Mouse (Mus musculus) heart, embryonic 11.5 days (tissue): ENCODE measurements around the gene Cdc42ep2. TPM values are rescaled to one million over a fixed set of nuclear protein-coding genes. Genes with fewer than 3 reads are reported as not detected.
"Not testable (repeated sequence)": the region's sequence is repeated elsewhere in the genome, so short reads cannot be mapped to it uniquely, and the experiment has no call there.

Experiments
- ATAC-seq: fragments of 200-750 bp; cut with Nextera tagmentation; replicated peaks from 2 replicates; pipeline ENCODE4 v1.8.0; 2017; ENCODE audit warnings: moderate library complexity; ENCODE audit not compliant: insufficient number of reproducible peaks, low FRiP score, low TSS enrichment
- H3K27ac ChIP-seq: fragments of 300-500 bp; sonication (generic); 2 replicates; pipeline ENCODE4 v1.5.1; 2014; ENCODE audit warnings: mild to moderate bottlenecking, low read depth, low read length
- H3K27me3 ChIP-seq: fragments of 300-500 bp; sonication (generic); 2 replicates; pipeline ENCODE4 v1.6.1; 2014; ENCODE audit warnings: mild to moderate bottlenecking, low read length, mixed read lengths; ENCODE audit not compliant: control insufficient read depth, insufficient read depth
- H3K36me3 ChIP-seq: fragments of 300-500 bp; sonication (generic); 2 replicates; pipeline ENCODE4 v1.6.1; 2014; ENCODE audit warnings: mild to moderate bottlenecking, low read length, moderate library complexity, mixed read lengths; ENCODE audit not compliant: control insufficient read depth, insufficient read depth
- H3K4me1 ChIP-seq: fragments of 300-500 bp; sonication (generic); 2 replicates; pipeline ENCODE4 v1.6.1; 2014; ENCODE audit warnings: low read length; ENCODE audit not compliant: control insufficient read depth, insufficient read depth
- H3K4me2 ChIP-seq: fragments of 300-500 bp; sonication (generic); 2 replicates; pipeline ENCODE4 v1.6.1; 2014; ENCODE audit warnings: mild to moderate bottlenecking, moderate library complexity
- H3K4me3 ChIP-seq: fragments of 300-500 bp; sonication (generic); 2 replicates; pipeline ENCODE4 v1.5.1; 2014; ENCODE audit warnings: low read depth, low read length
- H3K9ac ChIP-seq: fragments of 300-500 bp; sonication (generic); 2 replicates; pipeline ENCODE4 v1.6.1; 2014; ENCODE audit warnings: mild to moderate bottlenecking, low read depth, low read length, moderate library complexity
- H3K9me3 ChIP-seq: fragments of 300-500 bp; sonication (generic); replicated peaks from 2 replicates; pipeline ENCODE4 v1.6.1; 2016; ENCODE audit warnings: low read length; ENCODE audit not compliant: control insufficient read depth
- WGBS: fragments of 180-500 bp; shearing (Covaris S2); extraction: QIAGEN DNeasy Blood & Tissue Kit; methylation state at CpG from one replicate; pipeline ENCODE4 v1.1.7; 2014; ENCODE audit not compliant: insufficient replicate concordance; 5-methylcytosine and 5-hydroxymethylcytosine counted together
- polyA plus RNA-seq: library from polyadenylated mRNA; unstranded; fragments of >200 nt; fragmentation: Nextera tagmentation; extraction: Ambion mirVana; gene quantifications from 2 replicates; pipeline ENCODE4 v1.2.1, GENCODE M21; 2014

Cdc42ep2 gene
- polyA plus RNA-seq, 1 experiment from 2014 or later: 6.3 TPM

DNA sequence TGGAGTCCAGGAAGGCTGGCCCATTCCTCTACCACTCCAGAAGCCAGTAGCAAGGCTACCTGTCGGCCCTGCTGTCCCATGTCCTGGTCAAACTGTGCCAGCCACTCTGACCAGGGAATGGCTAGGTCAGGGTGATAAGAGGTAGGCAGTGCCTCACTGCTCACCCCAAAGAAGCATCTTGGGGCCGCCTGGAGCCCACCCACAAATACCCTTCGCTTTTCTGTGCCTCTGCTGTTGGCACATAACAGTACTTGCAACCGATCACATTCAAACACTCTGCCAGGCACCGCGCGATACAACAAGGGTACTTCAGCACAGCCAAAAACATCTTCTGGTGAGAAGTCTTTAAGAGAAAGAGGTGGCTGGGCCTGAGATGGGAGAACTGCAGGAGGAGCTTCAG is 32.4 kb downstream of the Cdc42ep2 start:
- Histone ChIP-seq H3K4me3 (no peak overlapping the region), H3K9me3 (no peaks in the 10 kb centered on the region), H3K4me1 (peaks cover 14% of the 10 kb centered on the region), H3K4me2 (no peak overlapping the region), H3K27me3 (no peaks in the 10 kb centered on the region), H3K36me3 (peaks cover 5% of the 10 kb centered on the region; the same call in 1 of the 2 replicates), H3K27ac (no peak overlapping the region), H3K9ac (no peak overlapping the region)
- no peak for ATAC-seq
- WGBS: 91% methylated on average over 7 of the region's 7 CpGs

DNA sequence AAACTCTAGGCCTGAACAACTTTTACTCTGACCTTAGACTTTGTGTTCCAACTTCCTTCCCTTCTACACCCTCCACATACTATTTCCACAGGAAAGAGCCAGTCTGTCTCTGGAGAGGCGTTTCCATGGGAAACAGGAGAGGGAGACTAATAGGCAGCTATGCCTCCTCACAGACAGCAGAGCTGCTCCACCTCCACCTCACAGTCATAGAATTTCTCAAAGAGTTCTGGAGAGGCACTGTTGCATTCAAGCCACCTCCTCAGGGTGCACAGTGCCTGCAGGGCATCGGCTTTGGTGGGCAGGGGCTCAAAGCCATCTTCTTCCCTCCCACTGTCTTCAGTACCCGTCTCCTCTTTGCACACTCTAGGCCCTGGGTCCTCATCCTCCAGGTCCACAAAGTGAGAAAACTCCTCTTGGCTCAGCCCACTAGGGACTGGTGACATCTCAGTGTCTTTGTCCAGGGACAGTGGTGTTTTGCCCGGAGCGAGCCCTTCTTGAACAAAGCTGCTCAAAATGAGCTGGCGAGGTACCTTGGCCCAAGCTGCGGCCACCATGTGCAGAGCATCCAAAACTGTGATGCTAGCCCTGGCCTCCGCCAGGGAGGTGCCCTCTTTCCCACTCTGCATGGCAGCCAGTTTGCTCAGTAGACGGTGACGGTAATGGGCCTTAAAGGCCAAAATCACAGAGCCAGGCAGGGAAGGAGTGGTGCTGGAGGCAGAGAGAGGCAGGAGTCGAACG is 32.9 kb downstream of the Cdc42ep2 start:
- WGBS: 87% methylated on average over 12 of the region's 12 CpGs
- peaks cover 2% of the 10 kb centered on the region; the same call in 1 of the 2 replicates for H3K36me3 ChIP-seq
- no peak for ATAC-seq
- H3K9me3 ChIP-seq: no peaks in the 10 kb centered on the region
- 0 out of 2 replicates have a peak overlapping the region, but pooled peaks have one; percentile 22 for H3K9ac ChIP-seq
- H3K27ac ChIP-seq: 0 out of 2 replicates have a peak overlapping the region, but pooled peaks have one; percentile 17
- H3K27me3 ChIP-seq: no peaks in the 10 kb centered on the region
- no peak overlapping the region for H3K4me3 ChIP-seq
- H3K4me1 ChIP-seq: peaks cover 14% of the 10 kb centered on the region
- no peak overlapping the region for H3K4me2 ChIP-seq

DNA sequence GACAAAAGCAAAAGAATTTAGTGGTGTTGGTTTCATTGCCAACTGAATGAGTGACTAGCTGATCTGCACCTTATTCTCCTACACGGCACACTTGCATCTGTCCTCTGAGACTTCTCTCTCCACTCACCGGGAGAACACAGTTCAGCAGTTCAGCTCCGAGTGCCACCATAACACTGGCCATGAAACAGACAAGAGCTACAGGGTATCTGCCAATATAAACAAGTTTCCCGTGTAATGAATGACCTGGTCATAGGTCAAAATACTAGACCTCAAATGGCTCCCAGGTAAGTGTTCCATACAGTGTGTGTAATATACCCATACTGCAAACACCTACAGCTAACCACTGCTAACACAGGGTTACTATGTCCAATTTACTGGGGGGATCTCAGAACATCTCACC is 35.4 kb downstream of the Cdc42ep2 start:
- no peak overlapping the region for H3K9ac ChIP-seq
- H3K4me2 ChIP-seq: no peak overlapping the region
- no peaks in the 10 kb centered on the region for H3K9me3 ChIP-seq
- H3K27ac ChIP-seq: no peak overlapping the region
- ATAC-seq: no peak
- 58% methylated on average over 4 of the region's 4 CpGs for whole genome bisulfite sequencing
- no peaks in the 10 kb centered on the region for H3K27me3 ChIP-seq
- H3K4me3 ChIP-seq: no peak overlapping the region
- no peaks in the 10 kb centered on the region for H3K36me3 ChIP-seq
- peaks cover 13% of the 10 kb centered on the region for H3K4me1 ChIP-seq

DNA sequence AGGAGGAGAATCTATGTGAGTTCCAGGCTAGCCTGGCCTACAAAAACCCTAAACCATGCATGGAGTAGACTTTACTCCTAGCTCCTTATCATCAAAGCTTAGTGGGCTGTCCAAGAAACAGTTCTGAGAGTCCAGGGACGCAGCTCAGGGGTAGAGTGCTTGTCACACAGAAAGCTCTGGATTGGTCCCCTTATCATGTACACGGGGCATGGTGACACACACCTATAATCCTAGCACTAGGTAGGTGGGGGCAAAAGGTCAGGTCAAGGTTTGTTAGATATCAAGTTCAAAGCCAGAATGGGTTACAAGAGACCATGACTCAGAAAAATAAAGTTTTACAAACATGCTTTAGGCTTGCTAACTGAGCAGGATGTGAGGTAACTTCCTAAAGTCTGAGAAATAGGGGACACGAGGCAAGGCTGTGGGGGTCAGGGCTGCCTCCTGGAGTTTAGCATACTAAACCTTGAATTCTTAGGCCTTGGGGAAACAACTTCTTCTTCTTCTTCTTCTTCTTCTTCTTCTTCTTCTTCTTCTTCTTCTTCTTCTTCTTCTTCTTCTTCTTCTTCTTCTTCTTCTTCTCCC is 37.3 kb downstream of the Cdc42ep2 start:
- H3K4me1 ChIP-seq: peaks cover 8% of the 10 kb centered on the region
- no peak for ATAC-seq
- H3K4me2 ChIP-seq: no peak overlapping the region
- H3K27me3 ChIP-seq: no peaks in the 10 kb centered on the region
- no peaks in the 10 kb centered on the region for H3K36me3 ChIP-seq
- no peak overlapping the region for H3K9ac ChIP-seq
- no peaks in the 10 kb centered on the region for H3K9me3 ChIP-seq
- H3K27ac ChIP-seq: no peak overlapping the region
- WGBS: 44% methylated on average over 3 of the region's 3 CpGs
- H3K4me3 ChIP-seq: no peak overlapping the region

DNA sequence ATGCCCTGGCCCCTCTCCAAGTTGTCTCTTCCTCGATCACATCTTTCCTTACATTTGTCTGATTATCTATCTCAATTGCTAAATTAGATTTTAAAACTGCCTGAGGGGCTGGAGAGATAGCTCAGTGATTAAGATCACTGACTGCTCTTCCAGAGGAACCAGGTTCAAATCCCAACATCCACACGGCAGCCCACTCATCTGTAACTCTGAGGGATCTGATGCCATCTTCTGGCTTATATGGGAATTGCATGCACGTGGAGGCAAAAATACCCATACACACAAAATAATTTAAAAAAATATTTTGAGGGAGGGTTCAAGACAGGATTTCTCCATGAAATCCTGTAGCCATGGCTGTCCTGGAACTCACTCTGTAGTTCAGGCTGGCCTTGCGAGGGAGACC is 38.8 kb downstream of the Cdc42ep2 start:
- 56% methylated on average over 4 of the region's 4 CpGs for WGBS
- peaks cover 8% of the 10 kb centered on the region for H3K4me1 ChIP-seq
- H3K27me3 ChIP-seq: no peaks in the 10 kb centered on the region
- no peaks in the 10 kb centered on the region for H3K36me3 ChIP-seq
- H3K9ac ChIP-seq: no peak overlapping the region
- no peaks in the 10 kb centered on the region for H3K9me3 ChIP-seq
- no peak for ATAC-seq
- H3K4me2 ChIP-seq: no peak overlapping the region
- no peak overlapping the region for H3K27ac ChIP-seq
- H3K4me3 ChIP-seq: no peak overlapping the region

DNA sequence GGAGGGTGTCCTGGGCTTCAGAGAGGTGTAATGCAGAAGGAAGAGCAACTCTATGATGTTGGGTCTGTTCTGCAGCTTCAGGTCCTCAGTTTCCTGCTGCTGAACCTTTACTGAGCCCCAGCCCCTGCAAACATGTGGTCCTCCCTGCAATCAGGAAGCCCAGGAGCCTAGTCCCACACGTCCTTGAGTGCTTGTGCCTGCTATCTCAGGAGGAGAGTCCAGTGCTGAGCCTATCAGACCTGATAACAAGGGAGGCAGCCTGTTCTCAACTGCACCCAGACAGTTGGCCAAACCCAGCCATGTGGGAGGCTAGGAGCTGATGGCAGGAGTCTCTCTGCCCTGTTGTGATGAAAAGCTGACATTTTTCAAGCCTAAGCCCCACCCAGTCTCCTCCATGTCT is 40.7 kb downstream of the Cdc42ep2 start:
- Histone ChIP-seq H3K27me3 (no peaks in the 10 kb centered on the region), H3K27ac (no peak overlapping the region), H3K9ac (no peak overlapping the region), H3K4me1 (peaks cover 8% of the 10 kb centered on the region), H3K4me2 (no peak overlapping the region), H3K4me3 (no peak overlapping the region), H3K9me3 (no peaks in the 10 kb centered on the region), H3K36me3 (no peaks in the 10 kb centered on the region)
- 6% methylated on average over 1 of the region's 1 CpGs for WGBS
- no peak for ATAC-seq

DNA sequence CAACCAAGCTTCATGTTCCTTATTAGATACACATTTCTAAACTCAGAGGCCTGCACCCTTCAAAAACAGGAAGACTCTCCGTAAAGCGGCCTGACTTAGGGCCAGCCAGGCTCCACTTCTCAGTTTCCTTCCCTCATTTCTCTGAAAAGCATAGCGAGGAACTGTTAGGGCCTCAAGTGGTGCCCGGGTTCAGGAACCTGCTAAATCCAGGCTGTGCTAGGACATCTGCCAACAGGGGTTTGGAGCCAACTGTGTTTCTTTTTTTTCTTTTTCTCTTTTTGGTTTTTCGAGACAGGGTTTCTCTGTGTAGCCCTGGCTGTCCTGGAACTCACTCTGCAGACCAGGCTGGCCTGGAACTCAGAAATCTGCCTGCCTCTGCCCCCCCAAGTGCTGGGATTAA is 42.5 kb downstream of the Cdc42ep2 start:
- H3K9me3 ChIP-seq, H3K9ac ChIP-seq, H3K4me3 ChIP-seq, H3K27me3 ChIP-seq, H3K27ac ChIP-seq, H3K36me3 ChIP-seq, H3K4me1 ChIP-seq, ATAC-seq, H3K4me2 ChIP-seq: not testable (repeated sequence)
- WGBS: 79% methylated on average over 5 of the region's 5 CpGs

DNA sequence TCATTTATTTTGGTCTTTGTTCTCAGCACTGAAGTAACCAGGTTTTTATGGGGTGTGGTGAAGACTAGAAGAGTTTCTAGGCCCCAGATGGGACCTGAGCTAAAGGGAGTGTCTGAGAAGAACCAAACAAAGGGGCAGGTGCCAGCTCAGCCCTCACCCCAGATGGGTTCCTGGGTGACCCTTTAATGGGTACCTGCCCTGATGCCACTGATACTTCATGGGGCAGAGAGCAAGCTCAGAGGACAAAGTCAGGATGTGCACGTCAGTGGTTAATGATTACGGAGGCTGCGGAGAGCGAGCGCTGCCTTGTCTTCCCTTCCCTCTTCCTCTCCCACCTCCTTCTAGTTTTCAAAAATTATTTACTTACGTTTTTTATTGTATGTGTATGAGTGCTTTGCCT is 43.5 kb downstream of the Cdc42ep2 start:
- 88% methylated on average over 6 of the region's 6 CpGs for WGBS
- no peak for ATAC-seq
- Histone ChIP-seq H3K9ac (no peak overlapping the region), H3K4me3 (no peak overlapping the region), H3K9me3 (no peaks in the 10 kb centered on the region), H3K4me1 (peaks cover 8% of the 10 kb centered on the region), H3K27me3 (no peaks in the 10 kb centered on the region), H3K36me3 (no peaks in the 10 kb centered on the region), H3K4me2 (no peak overlapping the region), H3K27ac (no peak overlapping the region)

DNA sequence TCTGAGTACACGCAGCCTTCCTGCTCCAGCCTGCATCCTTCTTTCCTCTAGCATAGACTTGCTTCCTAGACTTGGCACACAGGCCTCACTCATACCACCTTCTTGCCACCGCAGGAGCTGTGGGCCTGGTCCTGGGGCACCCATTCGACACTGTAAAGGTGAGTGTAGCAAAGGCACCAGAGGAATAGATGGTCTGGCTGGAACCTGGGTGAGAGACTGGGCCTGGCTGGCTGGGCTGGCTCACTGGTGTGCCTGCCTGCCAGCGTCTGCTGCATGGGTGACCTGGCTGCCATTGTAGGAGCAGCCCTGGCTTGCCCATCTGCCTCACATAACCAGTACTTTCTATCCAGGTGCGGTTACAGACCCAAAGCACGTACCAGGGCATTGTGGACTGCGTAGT is 44.9 kb downstream of the Cdc42ep2 start:
- H3K4me2 ChIP-seq: no peak overlapping the region
- peaks cover 13% of the 10 kb centered on the region for H3K4me1 ChIP-seq
- no peak overlapping the region for H3K9ac ChIP-seq
- H3K27me3 ChIP-seq: no peaks in the 10 kb centered on the region
- H3K36me3 ChIP-seq: no peaks in the 10 kb centered on the region
- H3K27ac ChIP-seq: no peak overlapping the region
- H3K9me3 ChIP-seq: no peaks in the 10 kb centered on the region
- ATAC-seq: no peak
- WGBS: 88% methylated on average over 7 of the region's 7 CpGs
- no peak overlapping the region for H3K4me3 ChIP-seq
